Comparison of ENCODE assay signal across 8 mouse cellular contexts in the genomic region with DNA sequence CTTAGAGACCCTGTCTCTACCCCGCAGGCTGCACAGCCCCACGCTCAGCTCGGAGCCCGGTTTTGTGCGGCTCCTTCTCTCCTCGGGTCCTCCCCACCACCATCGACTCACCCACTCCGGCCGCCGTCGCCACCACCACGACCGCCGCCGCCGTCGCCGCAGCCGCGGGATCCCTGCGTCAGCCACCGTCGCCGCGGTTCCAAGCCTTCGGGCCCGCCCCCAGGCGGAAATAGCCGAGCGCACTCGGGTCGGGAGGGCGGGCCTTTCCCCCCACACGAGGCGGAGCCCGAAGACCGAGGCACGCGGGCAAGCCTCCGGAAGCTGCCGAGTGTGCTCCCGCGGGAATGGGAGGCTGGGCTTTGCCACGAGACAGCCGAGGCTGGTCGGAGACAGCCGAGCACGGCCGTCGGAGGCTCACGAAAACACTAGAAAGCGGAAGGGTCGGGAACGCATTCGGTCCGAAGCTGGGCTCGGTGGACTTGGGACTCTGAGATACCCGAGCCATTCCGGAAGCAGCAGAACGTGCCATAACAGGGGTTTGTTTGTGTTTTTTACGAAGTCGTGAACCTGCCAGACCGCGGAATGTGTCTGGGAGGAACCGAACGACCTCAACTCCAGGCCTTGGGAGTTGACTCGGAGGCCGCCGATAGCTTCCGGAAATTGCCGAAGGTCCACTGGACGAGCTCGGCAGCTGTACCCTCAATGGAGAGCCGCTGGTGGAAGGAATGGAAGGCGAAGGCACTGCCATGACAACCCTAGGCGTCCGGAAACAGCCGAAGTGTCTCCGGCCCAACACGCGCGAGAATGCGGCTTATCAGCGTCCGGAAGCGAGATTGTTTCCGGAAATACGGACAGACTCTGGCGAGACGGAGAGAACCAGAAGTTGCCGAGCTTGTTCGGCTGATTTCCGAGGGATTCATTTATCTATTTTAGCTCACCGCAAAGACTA. TPM values are rescaled to one million over a fixed set of nuclear protein-coding genes. Genes with fewer than 3 reads are reported as not detected.
A peak's percentile ranks its signal among the peaks of the same experiment; 100 is the strongest.
DNase-seq lines count a peak whose midpoint lies in the region; ATAC-seq and TF ChIP-seq lines count a peak whose summit lies in the region.

A gene (minus strand): TSS at position 218 of the 949 bp plus-strand sequence.

- H3K9me3 ChIP-seq in G1E (replicated peaks) = no peaks in the 10 kb centered on the region
- H3K9me3 ChIP-seq in forebrain, postnatal 0 days (ENCODE audit: low read length) = no peaks in the 10 kb centered on the region
- H3K9me3 ChIP-seq in lung, embryonic 15.5 days = no peaks in the 10 kb centered on the region

- peaks cover 90% of the 10 kb centered on the region for H3K4me1 ChIP-seq in G1E (ENCODE audit: insufficient read depth, low read depth, low read length)
- peaks cover 22% of the 10 kb centered on the region for H3K4me1 ChIP-seq in forebrain, postnatal 0 days (ENCODE audit: insufficient read depth)
- H3K4me1 ChIP-seq in lung, embryonic 15.5 days = peaks cover 48% of the 10 kb centered on the region

- no peaks in the 10 kb centered on the region for H3K27me3 ChIP-seq in G1E (ENCODE audit: insufficient read depth, low read length)
- no peaks in the 10 kb centered on the region for H3K27me3 ChIP-seq in forebrain, postnatal 0 days (ENCODE audit: insufficient read depth, low read length)
- no peaks in the 10 kb centered on the region for H3K27me3 ChIP-seq in lung, embryonic 15.5 days

- peak within 1 kb of the TSS; percentile 97 for H3K4me3 ChIP-seq in G1E (ENCODE audit: low read depth, low read length)
- H3K4me3 ChIP-seq in forebrain, postnatal 0 days (ENCODE audit: low read depth, low read length) = peak within 1 kb of the TSS; percentile 88
- peak within 1 kb of the TSS; percentile 84 for H3K4me3 ChIP-seq in lung, embryonic 15.5 days

- peak within 1 kb of the TSS; percentile 100 for H3K9ac ChIP-seq in forebrain, postnatal 0 days
- H3K9ac ChIP-seq in lung, embryonic 15.5 days = peak within 1 kb of the TSS; percentile 96

- peak within 1 kb of the TSS; percentile 99 for H3K27ac ChIP-seq in forebrain, postnatal 0 days (ENCODE audit: low read depth, low read length)
- peak within 1 kb of the TSS; percentile 99 for H3K27ac ChIP-seq in lung, embryonic 15.5 days

- peak; percentile 87 for DNase-seq in G1E (ENCODE audit: low spot score)
- peak; percentile 94 to 100 for DNase-seq in cerebellum, adult 18-20 months
- DNase-seq in forebrain, postnatal 0 days = peak; percentile 100
- DNase-seq in heart, postnatal 4 days = peak; percentile 99
- DNase-seq in layer of hippocampus, adult 8-10 months (ENCODE audit: low spot score in 2 of 2) = peak; percentile 97
- DNase-seq in ovary, adult 18-20 months (ENCODE audit: low spot score) = peak; percentile 95
- peak; percentile 99 for DNase-seq in thymus, postnatal 0 days (ENCODE audit: low spot score)

- no peak for TF ChIP-seq CTCF in G1E (IDR thresholded peaks at IDR 0.05; ENCODE audit: low read depth, low read length)
- no peak for TF ChIP-seq CTCF in forebrain, postnatal 0 days (IDR thresholded peaks at IDR 0.05; ENCODE audit: low read depth)

- under 1% methylated on average over 88 of the region's 94 CpGs for WGBS in forebrain, postnatal 0 days
- under 1% methylated on average over 94 of the region's 94 CpGs for WGBS in lung, embryonic 15.5 days

- H3K4me2 ChIP-seq in forebrain, postnatal 0 days (ENCODE audit: low read depth) = peak within 1 kb of the TSS; percentile 86
- peak within 1 kb of the TSS; percentile 85 for H3K4me2 ChIP-seq in lung, embryonic 15.5 days

- ATAC-seq in G1E (ENCODE audit: extremely low read depth, insufficient number of reproducible peaks, low FRiP score, poor library complexity, severe bottlenecking) = peak; percentile 82
- ATAC-seq in forebrain, postnatal 0 days = peak; percentile 96
- ATAC-seq in lung, embryonic 15.5 days (ENCODE audit: borderline replicate concordance, extremely low read depth, low FRiP score, low TSS enrichment) = peak; percentile 92

- peaks cover 82% of the 10 kb centered on the region for H3K36me3 ChIP-seq in G1E (replicated peaks)
- peaks cover 64% of the 10 kb centered on the region for H3K36me3 ChIP-seq in forebrain, postnatal 0 days (ENCODE audit: insufficient read depth)
- H3K36me3 ChIP-seq in lung, embryonic 15.5 days = peaks cover 39% of the 10 kb centered on the region

RNA-seq across cellular contexts. Expression of the gene that starts here (rescaled TPM):
- total RNA-seq in G1E (2014; fragmentation: Nextera tagmentation) (7.1 and 16.3 TPM in 2 replicates), G1E (2017) (11.8 and 13.3 TPM in 2 replicates)
- polyA plus RNA-seq in G1E (2012) = 55.0 and 68.8 TPM in 2 replicates
- total RNA-seq in forebrain, postnatal 0 days (2014; rRNA removed) = 160 and 170 TPM in 2 replicates
- 147 and 153 TPM in 2 replicates for polyA plus RNA-seq in forebrain, postnatal 0 days (2015; fragmentation: Nextera tagmentation; extraction: Ambion mirVana)
- total RNA-seq in heart, postnatal 4 days (2021) = 10 to 100 TPM; 36.0 to 39.2 TPM
- 100 to 1,000 TPM; 145 to 157 (median 153) TPM for total RNA-seq in layer of hippocampus, adult 8-10 months (2022)
- 56.1 and 56.8 TPM in 2 replicates for polyA plus RNA-seq in lung, embryonic 15.5 days (2015; fragmentation: Nextera tagmentation; extraction: Ambion mirVana)
- 35.1 and 38.6 TPM in 2 replicates for polyA plus RNA-seq in thymus, postnatal 0 days (2015; fragmentation: Nextera tagmentation; extraction: Ambion mirVana)

Comparison
In these comparisons a context has a peak if more than half of its experiments do, and no peak if none do; other contexts are left out.
1. Peak in every context shown above with its lines: DNase-seq, ATAC-seq, H3K4me3 ChIP-seq and H3K27ac ChIP-seq.